Mouse (Mus musculus): Measurements from ENCODE around the gene Tmem132b.

- TF ChIP-seq CTCF (IDR thresholded peaks at IDR 0.05; ENCODE audit: extremely low read depth, insufficient read length, insufficient replicate concordance, low read depth, low read length) (no peak), POLR2A (IDR thresholded peaks at IDR 0.05; ENCODE audit: low read depth, low read length) (no peak)
Measured at GRCm38 (mm10) chr5:125649982-125650381, 118.4 kb downstream of the Tmem132b start.
